Comparison of ENCODE assay signal across 9 mouse cellular contexts in genomic region chr17:36981221-36981813, GRCm38 (mm10). TPM values are rescaled to one million over a fixed set of nuclear protein-coding genes. Genes with fewer than 3 reads are reported as not detected.
DNase-seq lines count a peak whose midpoint lies in the region; ATAC-seq lines count a peak whose summit lies in the region.
"Had no signal": no experiment of that assay in that cellular context is flagged by ENCODE, and none has a peak within 500 bp of the region (broad histone marks: within the 10 kb centered on the region; RNA-seq: fewer than 3 reads in every experiment).

Gene 2410137M14Rik (minus strand): TSS chr17:36981237.

- peaks cover 13% of the 10 kb centered on the region for H3K4me1 ChIP-seq in heart, embryonic 15.5 days (replicated peaks)
- H3K4me1 ChIP-seq in lung, embryonic 15.5 days: peaks cover 10% of the 10 kb centered on the region; the same call in 1 of the 2 replicates

- 6% methylated on average over 18 of the region's 18 CpGs for WGBS in heart, embryonic 15.5 days
- WGBS in lung, embryonic 15.5 days: 9% methylated on average over 18 of the region's 18 CpGs

- H3K36me3 ChIP-seq in heart, embryonic 15.5 days: no peaks in the 10 kb centered on the region
- H3K36me3 ChIP-seq in lung, embryonic 15.5 days: no peaks in the 10 kb centered on the region

- ATAC-seq in heart, embryonic 15.5 days (replicated peaks; ENCODE audit: insufficient number of reproducible peaks, insufficient read depth, low FRiP score, low read depth): 0 out of 2 replicates have a peak, but pooled peaks have one; percentile 39
- no peak for ATAC-seq in lung, embryonic 15.5 days (ENCODE audit: borderline replicate concordance, extremely low read depth, low FRiP score, low TSS enrichment)
- no peak for ATAC-seq in erythroblast, adult 5-6 weeks (replicated peaks; ENCODE audit: low FRiP score, poor library complexity, severe bottlenecking)

- no peaks in the 10 kb centered on the region; the same call in 1 of the 2 replicates for H3K27me3 ChIP-seq in heart, embryonic 15.5 days
- no peaks in the 10 kb centered on the region; the same call in 1 of the 2 replicates for H3K27me3 ChIP-seq in lung, embryonic 15.5 days

- peak; percentile 15 to 38 for DNase-seq in layer of hippocampus, adult 18-20 months (ENCODE audit: low spot score in 2 of 2)
- DNase-seq in layer of hippocampus, adult 11-12 months (ENCODE audit: low spot score): no peak
- DNase-seq in embryo, embryonic 9.5 days (ENCODE audit: extremely low spot score): peak; percentile 27
- no peak for DNase-seq in spleen, postnatal 36 days (ENCODE audit: low spot score in 2 of 2)
- no peak for DNase-seq in cerebellum, postnatal 25 days

- peak within 1 kb of the TSS; percentile 67 for H3K4me2 ChIP-seq in heart, embryonic 15.5 days
- H3K4me2 ChIP-seq in lung, embryonic 15.5 days: peak within 1 kb of the TSS; percentile 45

- peak within 1 kb of the TSS; percentile 26; the same call in 1 of the 2 replicates for H3K9ac ChIP-seq in heart, embryonic 15.5 days
- no peak within 1 kb of the TSS for H3K9ac ChIP-seq in lung, embryonic 15.5 days

- no peaks in the 10 kb centered on the region for H3K9me3 ChIP-seq in heart, embryonic 15.5 days (replicated peaks)
- H3K9me3 ChIP-seq in lung, embryonic 15.5 days: no peaks in the 10 kb centered on the region

- peak within 1 kb of the TSS; percentile 40 for H3K4me3 ChIP-seq in heart, embryonic 15.5 days
- H3K4me3 ChIP-seq in lung, embryonic 15.5 days: peak within 1 kb of the TSS; percentile 7; the same call in 1 of the 2 replicates

- H3K27ac ChIP-seq in heart, embryonic 15.5 days: no peak within 1 kb of the TSS
- 0 out of 2 replicates have a peak within 1 kb of the TSS, but pooled peaks have one; percentile 69 for H3K27ac ChIP-seq in lung, embryonic 15.5 days

RNA-seq across cellular contexts. Expression of gene 2410137M14Rik, which starts in this region (rescaled TPM):
- not detected for total RNA-seq in layer of hippocampus, adult 18-20 months (2021)
- not detected in 2 replicates for polyA plus RNA-seq in heart, embryonic 15.5 days (2015; fragmentation: Nextera tagmentation; extraction: Ambion mirVana)
- not detected in 2 replicates for polyA plus RNA-seq in lung, embryonic 15.5 days (2015; fragmentation: Nextera tagmentation; extraction: Ambion mirVana)
- total RNA-seq in erythroblast, adult 5-6 weeks (2015; ENCODE audit: low replicate concordance): not detected in 2 replicates
- not detected in 2 replicates for total RNA-seq in erythroblast, adult 5-6 weeks (2017; ENCODE audit: low replicate concordance)
- polyA plus RNA-seq: large intestine, adult 2 months had no signal

Comparison
In these comparisons a context has a peak if more than half of its experiments do, and no peak if none do; other contexts are left out.
1. Peak in DNase-seq in layer of hippocampus, adult 18-20 months; RNA of the gene not detected or under 1 TPM.
2. Peak in ATAC-seq, H3K4me3 ChIP-seq, H3K9ac ChIP-seq and H3K4me2 ChIP-seq in heart, embryonic 15.5 days; RNA of the gene not detected or under 1 TPM.